Mouse (Mus musculus): Measurements from ENCODE around the gene Akr1c19. TPM values are rescaled to one million over a fixed set of nuclear protein-coding genes. Genes with fewer than 3 reads are reported as not detected.
"Not testable (repeated sequence)": the region's sequence is repeated elsewhere in the genome, so short reads cannot be mapped to it uniquely, and the experiment has no call there.

Gene Akr1c19
- 16.5 and 18.8 TPM in 2 replicates for polyA plus RNA-seq (2014; fragmentation: Nextera tagmentation; extraction: Ambion mirVana)

- H3K4me1 ChIP-seq (ENCODE audit: control insufficient read depth, insufficient read depth, low read length), result no peaks in the 10 kb centered on the region
- H3K36me3 ChIP-seq (ENCODE audit: control insufficient read depth, insufficient read depth, low read length), result no peaks in the 10 kb centered on the region
- ATAC-seq (ENCODE audit: low FRiP score, low TSS enrichment), result no peak
- no peak within 1 kb of the TSS for H3K27ac ChIP-seq (ENCODE audit: low read depth, low read length)
- no peaks in the 10 kb centered on the region for H3K9me3 ChIP-seq (ENCODE audit: control insufficient read depth, low read length)
- 65% methylated on average over 1 of the region's 1 CpGs for WGBS
- no peak within 1 kb of the TSS for H3K4me3 ChIP-seq (ENCODE audit: low read length)
- H3K27me3 ChIP-seq (ENCODE audit: control insufficient read depth, insufficient read depth, low read length), result no peaks in the 10 kb centered on the region
- no peak within 1 kb of the TSS for H3K9ac ChIP-seq (ENCODE audit: low read depth, low read length)
- no peak within 1 kb of the TSS for H3K4me2 ChIP-seq (replicated peaks; ENCODE audit: low read depth, low read length)
These were observed at the start of gene Akr1c19 for GRCm38 (mm10) chr13:4228441-4228840. Gene Akr1c19 (plus strand): TSS chr13:4228700.

GRCm38 (mm10) chr13:4181321-4181720, 47.2 kb upstream of the Akr1c19 start:
- H3K27ac ChIP-seq (ENCODE audit: low read depth, low read length); H3K27me3 ChIP-seq (ENCODE audit: control insufficient read depth, insufficient read depth, low read length); H3K4me2 ChIP-seq (replicated peaks; ENCODE audit: low read depth, low read length); H3K9ac ChIP-seq (ENCODE audit: low read depth, low read length); H3K4me1 ChIP-seq (ENCODE audit: control insufficient read depth, insufficient read depth, low read length); ATAC-seq (ENCODE audit: low FRiP score, low TSS enrichment); H3K36me3 ChIP-seq (ENCODE audit: control insufficient read depth, insufficient read depth, low read length); H3K9me3 ChIP-seq (ENCODE audit: control insufficient read depth, low read length); H3K4me3 ChIP-seq (ENCODE audit: low read length): not testable (repeated sequence)
- 90% methylated on average over 4 of the region's 4 CpGs for WGBS

GRCm38 (mm10) chr13:4183116-4183515, 45.4 kb upstream of the Akr1c19 start:
- H3K27ac ChIP-seq (ENCODE audit: low read depth, low read length), result no peak overlapping the region
- no peak for ATAC-seq (ENCODE audit: low FRiP score, low TSS enrichment)
- H3K9ac ChIP-seq (ENCODE audit: low read depth, low read length), result no peak overlapping the region
- no peak overlapping the region for H3K4me3 ChIP-seq (ENCODE audit: low read length)
- H3K36me3 ChIP-seq (ENCODE audit: control insufficient read depth, insufficient read depth, low read length), result no peaks in the 10 kb centered on the region
- H3K9me3 ChIP-seq (ENCODE audit: control insufficient read depth, low read length), result peaks cover 7% of the 10 kb centered on the region
- no peaks in the 10 kb centered on the region for H3K27me3 ChIP-seq (ENCODE audit: control insufficient read depth, insufficient read depth, low read length)
- H3K4me1 ChIP-seq (ENCODE audit: control insufficient read depth, insufficient read depth, low read length), result no peaks in the 10 kb centered on the region
- WGBS, result 75% methylated on average over 9 of the region's 9 CpGs
- H3K4me2 ChIP-seq (replicated peaks; ENCODE audit: low read depth, low read length), result no peak overlapping the region

DNA sequence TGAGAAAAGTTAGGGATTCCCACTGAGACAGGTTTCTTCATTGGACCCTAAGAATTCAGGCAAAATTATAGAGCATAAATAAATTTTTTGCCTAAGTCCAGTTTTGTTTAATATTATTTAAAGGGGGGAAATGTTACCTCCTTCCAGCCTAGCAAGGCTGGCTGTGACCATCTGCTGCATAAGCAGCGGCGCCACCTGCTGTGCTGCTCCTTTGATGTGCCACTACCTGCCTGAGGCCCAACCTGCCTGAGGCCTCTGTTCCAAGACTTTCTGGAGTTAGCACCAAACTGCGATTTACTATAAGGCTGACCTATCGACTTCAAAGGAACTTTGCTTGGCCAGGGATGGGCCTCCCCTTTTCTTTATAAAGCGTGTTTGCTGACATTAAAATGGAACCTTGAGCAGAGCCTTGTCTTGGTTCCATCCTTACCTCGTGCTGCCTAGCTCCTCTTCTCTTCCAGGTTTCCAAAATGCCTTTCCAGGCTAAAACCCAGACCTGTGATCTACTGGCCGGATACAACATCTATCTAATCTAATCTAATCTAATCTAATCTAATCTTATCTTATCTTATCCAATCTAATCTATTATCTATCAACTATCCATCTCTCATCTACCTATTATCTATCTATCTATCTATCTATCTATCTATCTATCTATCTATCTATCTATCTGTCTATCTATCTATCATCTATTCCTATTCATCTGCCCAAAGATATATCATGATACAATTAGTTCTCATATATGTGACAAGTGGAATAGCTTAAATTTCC, 41.7 kb upstream of the Akr1c19 start:
- not testable (repeated sequence) for H3K27me3 ChIP-seq (ENCODE audit: control insufficient read depth, insufficient read depth, low read length); ATAC-seq (ENCODE audit: low FRiP score, low TSS enrichment); H3K4me1 ChIP-seq (ENCODE audit: control insufficient read depth, insufficient read depth, low read length); H3K27ac ChIP-seq (ENCODE audit: low read depth, low read length); H3K4me3 ChIP-seq (ENCODE audit: low read length); H3K36me3 ChIP-seq (ENCODE audit: control insufficient read depth, insufficient read depth, low read length); H3K9ac ChIP-seq (ENCODE audit: low read depth, low read length); H3K4me2 ChIP-seq (replicated peaks; ENCODE audit: low read depth, low read length); H3K9me3 ChIP-seq (ENCODE audit: control insufficient read depth, low read length)
- WGBS, result 66% methylated on average over 7 of the region's 7 CpGs

GRCm38 (mm10) chr13:4188174-4188573, 40.3 kb upstream of the Akr1c19 start:
- Histone ChIP-seq H3K4me1 (ENCODE audit: control insufficient read depth, insufficient read depth, low read length) (no peaks in the 10 kb centered on the region), H3K9me3 (ENCODE audit: control insufficient read depth, low read length) (peaks cover 2% of the 10 kb centered on the region), H3K27ac (ENCODE audit: low read depth, low read length) (no peak overlapping the region), H3K9ac (ENCODE audit: low read depth, low read length) (no peak overlapping the region), H3K4me3 (ENCODE audit: low read length) (no peak overlapping the region), H3K27me3 (ENCODE audit: control insufficient read depth, insufficient read depth, low read length) (no peaks in the 10 kb centered on the region), H3K4me2 (replicated peaks; ENCODE audit: low read depth, low read length) (no peak overlapping the region), H3K36me3 (ENCODE audit: control insufficient read depth, insufficient read depth, low read length) (no peaks in the 10 kb centered on the region)
- ATAC-seq (ENCODE audit: low FRiP score, low TSS enrichment), result no peak
- 79% methylated on average over 2 of the region's 2 CpGs for WGBS

- no peaks in the 10 kb centered on the region for H3K4me1 ChIP-seq (ENCODE audit: control insufficient read depth, insufficient read depth, low read length)
- no peaks in the 10 kb centered on the region for H3K27me3 ChIP-seq (ENCODE audit: control insufficient read depth, insufficient read depth, low read length)
- peak; percentile 76; the same call in 1 of the 2 replicates for ATAC-seq (ENCODE audit: low FRiP score, low TSS enrichment)
- no peak within 1 kb of the TSS for H3K9ac ChIP-seq (ENCODE audit: low read depth, low read length)
- H3K27ac ChIP-seq (ENCODE audit: low read depth, low read length), result no peak within 1 kb of the TSS
- no peaks in the 10 kb centered on the region for H3K9me3 ChIP-seq (ENCODE audit: control insufficient read depth, low read length)
- no peak within 1 kb of the TSS for H3K4me2 ChIP-seq (replicated peaks; ENCODE audit: low read depth, low read length)
- H3K4me3 ChIP-seq (ENCODE audit: low read length), result no peak within 1 kb of the TSS
- no peaks in the 10 kb centered on the region for H3K36me3 ChIP-seq (ENCODE audit: control insufficient read depth, insufficient read depth, low read length)
- 40% methylated on average over 3 of the region's 3 CpGs for WGBS
These were observed 37.6 kb upstream of the Akr1c19 start, which contains the start of gene Akr1c13 for GRCm38 (mm10) chr13:4190904-4191303. Gene Akr1c13 (plus strand): TSS chr13:4191150.

DNA sequence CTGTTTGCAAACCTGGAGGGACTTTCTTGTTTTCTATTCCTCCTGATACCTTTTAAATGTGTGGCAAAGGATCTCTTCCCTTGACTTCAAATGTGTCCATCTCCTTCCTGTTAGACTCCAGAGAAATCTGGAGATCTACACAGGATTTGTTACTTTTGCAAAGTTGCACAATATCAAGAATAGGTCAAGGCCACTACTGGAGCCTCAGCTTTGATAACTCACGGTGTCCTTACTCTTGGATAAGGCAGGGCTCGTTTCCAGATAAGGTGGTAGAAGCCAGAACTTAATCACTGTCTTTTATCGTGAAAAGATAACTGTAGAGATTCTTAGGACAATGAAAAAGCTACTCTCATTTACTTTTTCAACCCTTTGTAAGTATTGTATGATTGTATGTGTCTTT, 36.0 kb upstream of the Akr1c19 start:
- Histone ChIP-seq H3K36me3 (ENCODE audit: control insufficient read depth, insufficient read depth, low read length) (no peaks in the 10 kb centered on the region), H3K4me2 (replicated peaks; ENCODE audit: low read depth, low read length) (no peak overlapping the region), H3K4me1 (ENCODE audit: control insufficient read depth, insufficient read depth, low read length) (no peaks in the 10 kb centered on the region), H3K4me3 (ENCODE audit: low read length) (no peak overlapping the region), H3K9me3 (ENCODE audit: control insufficient read depth, low read length) (no peaks in the 10 kb centered on the region), H3K9ac (ENCODE audit: low read depth, low read length) (no peak overlapping the region), H3K27me3 (ENCODE audit: control insufficient read depth, insufficient read depth, low read length) (no peaks in the 10 kb centered on the region), H3K27ac (ENCODE audit: low read depth, low read length) (no peak overlapping the region)
- WGBS, result 92% methylated on average over 3 of the region's 3 CpGs
- ATAC-seq (ENCODE audit: low FRiP score, low TSS enrichment), result no peak

DNA sequence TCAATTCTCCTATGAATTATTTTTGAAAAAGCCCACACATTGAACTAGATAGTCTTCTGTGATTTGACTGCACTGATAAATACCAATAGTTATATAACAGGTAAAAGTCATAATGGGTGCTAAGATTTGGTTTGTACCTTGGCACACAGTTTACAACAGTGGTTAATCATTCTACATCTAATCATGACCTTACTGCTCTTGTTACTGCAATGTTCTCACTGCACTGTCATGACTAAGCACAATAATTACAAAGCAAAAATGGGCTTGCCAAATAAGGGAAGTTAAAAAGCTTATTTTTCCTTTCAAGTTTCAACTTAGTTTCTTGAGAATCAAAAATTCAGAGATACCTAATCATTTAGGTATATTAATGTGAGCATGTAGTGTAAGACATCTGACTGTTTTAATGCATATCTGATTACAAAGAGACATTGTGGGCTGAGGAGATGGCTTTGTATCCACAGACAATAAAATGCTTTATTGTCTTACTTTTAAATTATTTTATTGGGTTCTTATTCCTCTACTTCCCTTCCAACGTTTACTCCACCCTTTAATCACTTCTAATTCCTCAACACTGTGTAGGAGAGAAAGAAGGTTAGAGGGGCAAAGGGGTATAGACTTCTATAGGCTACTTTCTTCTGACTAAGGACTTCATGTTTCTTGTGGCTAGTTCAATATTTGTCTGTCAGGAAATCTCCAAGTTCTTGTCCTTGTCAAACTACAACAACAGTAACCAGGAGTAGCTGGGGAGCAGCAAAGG, 22.2 kb upstream of the Akr1c19 start:
- Histone ChIP-seq H3K4me3 (ENCODE audit: low read length) (no peak overlapping the region), H3K4me2 (replicated peaks; ENCODE audit: low read depth, low read length) (no peak overlapping the region), H3K27ac (ENCODE audit: low read depth, low read length) (no peak overlapping the region), H3K36me3 (ENCODE audit: control insufficient read depth, insufficient read depth, low read length) (no peaks in the 10 kb centered on the region), H3K27me3 (ENCODE audit: control insufficient read depth, insufficient read depth, low read length) (no peaks in the 10 kb centered on the region), H3K9ac (ENCODE audit: low read depth, low read length) (no peak overlapping the region), H3K4me1 (ENCODE audit: control insufficient read depth, insufficient read depth, low read length) (no peaks in the 10 kb centered on the region), H3K9me3 (ENCODE audit: control insufficient read depth, low read length) (no peaks in the 10 kb centered on the region)
- no peak for ATAC-seq (ENCODE audit: low FRiP score, low TSS enrichment)
- 4% methylated on average over 1 of the region's 1 CpGs for WGBS
